Mouse (Mus musculus): ENCODE results near the gene Sox5.
"Not testable (repeated sequence)": the region's sequence is repeated elsewhere in the genome, so short reads cannot be mapped to it uniquely, and the experiment has no call there.

- not testable (repeated sequence) for TF ChIP-seq MYC (IDR thresholded peaks at IDR 0.05; ENCODE audit: low read depth, low read length); RAD21 (IDR thresholded peaks at IDR 0.05; ENCODE audit: low read depth, low read length); CTCF (conservative IDR thresholded peaks at IDR 0.05 in 1 of 2, IDR thresholded peaks at IDR 0.05 in 1 of 2; ENCODE audit: low read depth in 2 of 2, low read length in 2 of 2); CHD1 (IDR thresholded peaks at IDR 0.05; ENCODE audit: low read depth, low read length); USF1 (IDR thresholded peaks at IDR 0.05; ENCODE audit: low read depth, low read length); MAFK (IDR thresholded peaks at IDR 0.05; ENCODE audit: insufficient replicate concordance, low read length)
Observed at GRCm38 (mm10) chr6:144182429-144182828, 599.3 kb downstream of the Sox5 start.

Data from CH12.LX (cell line).